Mouse (Mus musculus): ENCODE data around the gene Zfp553.

The Zfp553 gene

GRCm38 (mm10) chr7:127232622-127233367 lies at the start of gene Zfp553, which contains the start of gene Sept1:
Zfp553 (plus strand) TSS chr7:127233061.
Sept1 (minus strand) TSS chr7:127233130.
- DNase-seq (ENCODE audit: inconsistent ontology term), result peak; percentile 96

GRCm38 (mm10) chr7:127183345-127183744 lies 49.5 kb upstream of the Zfp553 start:
- DNase-seq (ENCODE audit: inconsistent ontology term), result no peak

GRCm38 (mm10) chr7:127183828-127184227 lies 49.0 kb upstream of the Zfp553 start:
- DNase-seq (ENCODE audit: inconsistent ontology term), result no peak

- DNase-seq (ENCODE audit: inconsistent ontology term), result no peak
Observed at GRCm38 (mm10) chr7:127184720-127185119, 48.1 kb upstream of the Zfp553 start.

GRCm38 (mm10) chr7:127185601-127186000 lies 47.3 kb upstream of the Zfp553 start:
- DNase-seq (ENCODE audit: inconsistent ontology term), result no peak

GRCm38 (mm10) chr7:127187351-127187750 lies 45.5 kb upstream of the Zfp553 start:
- DNase-seq (ENCODE audit: inconsistent ontology term), result no peak

GRCm38 (mm10) chr7:127188305-127189276 lies 44.3 kb upstream of the Zfp553 start:
- no peak for DNase-seq (ENCODE audit: inconsistent ontology term)

GRCm38 (mm10) chr7:127190672-127191071 lies 42.2 kb upstream of the Zfp553 start:
- DNase-seq (ENCODE audit: inconsistent ontology term), result no peak

- no peak for DNase-seq (ENCODE audit: inconsistent ontology term)
Observed at GRCm38 (mm10) chr7:127192989-127193388, 39.9 kb upstream of the Zfp553 start.

- DNase-seq (ENCODE audit: inconsistent ontology term), result no peak
Observed at GRCm38 (mm10) chr7:127194011-127194632, 38.7 kb upstream of the Zfp553 start.

GRCm38 (mm10) chr7:127194633-127195029 lies 38.2 kb upstream of the Zfp553 start:
- DNase-seq (ENCODE audit: inconsistent ontology term), result no peak

- peak; percentile 96 for DNase-seq (ENCODE audit: inconsistent ontology term)
Observed at GRCm38 (mm10) chr7:127195544-127196295, 37.1 kb upstream of the Zfp553 start, which contains the start of gene Cd2bp2. Cd2bp2 (minus strand) TSS chr7:127196050.

- no peak for DNase-seq (ENCODE audit: inconsistent ontology term)
Observed at GRCm38 (mm10) chr7:127196484-127196883, 36.4 kb upstream of the Zfp553 start.

- DNase-seq (ENCODE audit: inconsistent ontology term), result no peak
Observed at GRCm38 (mm10) chr7:127206606-127207005, 26.3 kb upstream of the Zfp553 start.

- no peak for DNase-seq (ENCODE audit: inconsistent ontology term)
Observed at GRCm38 (mm10) chr7:127207374-127208294, 25.2 kb upstream of the Zfp553 start.

GRCm38 (mm10) chr7:127208295-127208552 lies 24.6 kb upstream of the Zfp553 start, which contains the start of gene Tbc1d10b:
Tbc1d10b (minus strand) TSS chr7:127208468.
- DNase-seq (ENCODE audit: inconsistent ontology term), result no peak

GRCm38 (mm10) chr7:127208553-127209438 lies 24.1 kb upstream of the Zfp553 start, which contains the start of gene Mylpf:
Mylpf (plus strand) TSS chr7:127208890.
- DNase-seq (ENCODE audit: inconsistent ontology term), result peak; percentile 100

- DNase-seq (ENCODE audit: inconsistent ontology term), result no peak
Observed at GRCm38 (mm10) chr7:127209851-127210250, 23.0 kb upstream of the Zfp553 start.

GRCm38 (mm10) chr7:127210266-127210665 lies 22.6 kb upstream of the Zfp553 start:
- DNase-seq (ENCODE audit: inconsistent ontology term), result no peak

Data from Muller cell, postnatal 12 days (primary cell).